In genomic region chr9:89623006-89623760, GRCm38 (mm10) we compare ENCODE assay signal across 8 mouse cellular contexts. TPM values are rescaled to one million over a fixed set of nuclear protein-coding genes. Genes with fewer than 3 reads are reported as not detected.
DNase-seq lines count a peak whose midpoint lies in the region; ATAC-seq and TF ChIP-seq lines count a peak whose summit lies in the region.

Gene Minar1, minus strand, starts transcription at chr9:89623125.

- H3K4me1 ChIP-seq in lung, embryonic 16.5 days (replicated peaks; ENCODE audit: control insufficient read depth, insufficient read depth, low read length), result peaks cover 4% of the 10 kb centered on the region; the same call in 1 of the 2 replicates
- peaks cover 13% of the 10 kb centered on the region; the same call in 1 of the 2 replicates for H3K4me1 ChIP-seq in forebrain, embryonic 14.5 days (ENCODE audit: control insufficient read depth, insufficient read depth, low read length)
- peaks cover 11% of the 10 kb centered on the region for H3K4me1 ChIP-seq in kidney, postnatal 0 days (replicated peaks; ENCODE audit: insufficient read depth, low read length)
- no peaks in the 10 kb centered on the region for H3K4me1 ChIP-seq in stomach, embryonic 14.5 days (ENCODE audit: control insufficient read depth, insufficient read depth, low read length)

- H3K36me3 ChIP-seq in lung, embryonic 16.5 days (ENCODE audit: control insufficient read depth, insufficient read depth, low read length), result no peaks in the 10 kb centered on the region
- H3K36me3 ChIP-seq in forebrain, embryonic 14.5 days (ENCODE audit: control insufficient read depth, insufficient read depth, low read length), result no peaks in the 10 kb centered on the region
- no peaks in the 10 kb centered on the region for H3K36me3 ChIP-seq in kidney, postnatal 0 days (ENCODE audit: insufficient read depth, low read length)
- H3K36me3 ChIP-seq in stomach, embryonic 14.5 days (ENCODE audit: control insufficient read depth, insufficient read depth, low read length), result no peaks in the 10 kb centered on the region

- peak within 1 kb of the TSS; percentile 21; the same call in 1 of the 2 replicates for H3K9ac ChIP-seq in lung, embryonic 16.5 days (ENCODE audit: low read length)
- H3K9ac ChIP-seq in forebrain, embryonic 14.5 days (ENCODE audit: low read length), result peak within 1 kb of the TSS; percentile 63
- no peak within 1 kb of the TSS for H3K9ac ChIP-seq in kidney, postnatal 0 days (ENCODE audit: low read depth, low read length)
- 0 out of 2 replicates have a peak within 1 kb of the TSS, but pooled peaks have one; percentile 7 for H3K9ac ChIP-seq in stomach, embryonic 14.5 days (replicated peaks; ENCODE audit: low read depth, low read length)

- peak within 1 kb of the TSS; percentile 45 for H3K4me3 ChIP-seq in lung, embryonic 16.5 days (ENCODE audit: low read length)
- H3K4me3 ChIP-seq in forebrain, embryonic 14.5 days (ENCODE audit: low read depth, low read length), result peak within 1 kb of the TSS; percentile 49
- peak within 1 kb of the TSS; percentile 31 for H3K4me3 ChIP-seq in kidney, postnatal 0 days (replicated peaks; ENCODE audit: low read depth, low read length)
- H3K4me3 ChIP-seq in stomach, embryonic 14.5 days (ENCODE audit: low read depth, low read length), result peak within 1 kb of the TSS; percentile 37

- no peaks in the 10 kb centered on the region for H3K9me3 ChIP-seq in lung, embryonic 16.5 days (ENCODE audit: control insufficient read depth, low read length)
- H3K9me3 ChIP-seq in forebrain, embryonic 14.5 days (replicated peaks; ENCODE audit: control insufficient read depth, low read length), result no peaks in the 10 kb centered on the region
- no peaks in the 10 kb centered on the region for H3K9me3 ChIP-seq in kidney, postnatal 0 days (replicated peaks; ENCODE audit: low read length)
- H3K9me3 ChIP-seq in stomach, embryonic 14.5 days (ENCODE audit: control insufficient read depth, low read depth, low read length), result no peaks in the 10 kb centered on the region

- peaks cover 28% of the 10 kb centered on the region for H3K27me3 ChIP-seq in lung, embryonic 16.5 days (ENCODE audit: control insufficient read depth, insufficient read depth, low read depth, low read length)
- H3K27me3 ChIP-seq in forebrain, embryonic 14.5 days (replicated peaks; ENCODE audit: control insufficient read depth, insufficient read depth, low read length), result peaks cover 27% of the 10 kb centered on the region
- peaks cover 11% of the 10 kb centered on the region; the same call in 1 of the 2 replicates for H3K27me3 ChIP-seq in kidney, postnatal 0 days (ENCODE audit: insufficient read depth, low read length)
- H3K27me3 ChIP-seq in stomach, embryonic 14.5 days (ENCODE audit: control insufficient read depth, insufficient read depth, low read length), result peaks cover 13% of the 10 kb centered on the region; the same call in 1 of the 2 replicates

- no peak within 1 kb of the TSS for H3K27ac ChIP-seq in lung, embryonic 16.5 days (ENCODE audit: low read length)
- H3K27ac ChIP-seq in forebrain, embryonic 14.5 days (ENCODE audit: low read depth, low read length), result no peak within 1 kb of the TSS
- no peak within 1 kb of the TSS for H3K27ac ChIP-seq in kidney, postnatal 0 days
- no peak within 1 kb of the TSS for H3K27ac ChIP-seq in stomach, embryonic 14.5 days (ENCODE audit: low read length)

- WGBS in lung, embryonic 16.5 days, result under 1% methylated on average over 27 of the region's 27 CpGs
- WGBS in forebrain, embryonic 14.5 days, result under 1% methylated on average over 27 of the region's 27 CpGs
- WGBS in kidney, postnatal 0 days, result under 1% methylated on average over 27 of the region's 27 CpGs
- under 1% methylated on average over 27 of the region's 27 CpGs for WGBS in stomach, embryonic 14.5 days

- TF ChIP-seq CTCF in kidney, postnatal 0 days (IDR thresholded peaks at IDR 0.05; ENCODE audit: low read depth), result peak; percentile 60

- H3K4me2 ChIP-seq in lung, embryonic 16.5 days (ENCODE audit: low read depth, low read length), result peak within 1 kb of the TSS; percentile 70
- peak within 1 kb of the TSS; percentile 98 for H3K4me2 ChIP-seq in forebrain, embryonic 14.5 days (ENCODE audit: low read length)
- H3K4me2 ChIP-seq in kidney, postnatal 0 days (ENCODE audit: low read length), result peak within 1 kb of the TSS; percentile 70
- H3K4me2 ChIP-seq in stomach, embryonic 14.5 days (replicated peaks; ENCODE audit: low read depth, low read length), result peak within 1 kb of the TSS; percentile 94

- no peak for DNase-seq in lung, postnatal 25 days (ENCODE audit: low spot score)
- DNase-seq in cerebellum, adult 11 months, result peak; percentile 25
- DNase-seq in forebrain, embryonic 14.5 days (ENCODE audit: low spot score), result peak; percentile 57
- peak; percentile 78 for DNase-seq in kidney, postnatal 0 days (ENCODE audit: low spot score)
- no peak for DNase-seq in urinary bladder, postnatal 25 days (ENCODE audit: low spot score)

- peak; percentile 68 for ATAC-seq in lung, embryonic 16.5 days (ENCODE audit: low read depth)
- ATAC-seq in forebrain, embryonic 14.5 days, result peak; percentile 80
- peak; percentile 84 for ATAC-seq in kidney, postnatal 0 days (replicated peaks; ENCODE audit: low FRiP score, low read depth)
- ATAC-seq in megakaryocyte progenitor cell, adult 5-6 weeks (replicated peaks; ENCODE audit: poor library complexity), result peak; percentile 81
- ATAC-seq in stomach, embryonic 14.5 days (ENCODE audit: insufficient number of reproducible peaks, insufficient read depth, low FRiP score, low read depth), result peak; percentile 80

RNA-seq across cellular contexts. Expression of gene Minar1, which starts in this region (rescaled TPM):
- polyA plus RNA-seq in lung, embryonic 16.5 days (2015; fragmentation: Nextera tagmentation; extraction: Ambion mirVana), result 0.08 TPM in 1 of 2 replicates, not detected in the other
- 0.39 and 0.56 TPM in 2 replicates for polyA plus RNA-seq in forebrain, embryonic 14.5 days (2014; fragmentation: Nextera tagmentation; extraction: Ambion mirVana)
- polyA plus RNA-seq in kidney, postnatal 0 days (2015; fragmentation: Nextera tagmentation; extraction: Ambion mirVana), result 0.04 TPM in 1 of 2 replicates, not detected in the other
- total RNA-seq in megakaryocyte progenitor cell, adult 5-6 weeks (2015), result not detected in 2 replicates
- total RNA-seq in megakaryocyte progenitor cell, adult 5-6 weeks (2017), result not detected in 2 replicates
- 0.22 TPM in 2 replicates for polyA plus RNA-seq in stomach, embryonic 14.5 days (2014; fragmentation: Nextera tagmentation; extraction: Ambion mirVana)

Comparison
In these comparisons a context has a peak if more than half of its experiments do, and no peak if none do; other contexts are left out.
1. Peak in ATAC-seq, H3K4me3 ChIP-seq, H3K9ac ChIP-seq and H3K4me2 ChIP-seq in lung, embryonic 16.5 days; RNA of the gene not detected or under 1 TPM.
2. Peak in DNase-seq, ATAC-seq, H3K4me3 ChIP-seq, H3K9ac ChIP-seq and H3K4me2 ChIP-seq in forebrain, embryonic 14.5 days; RNA of the gene not detected or under 1 TPM.
3. Peak in DNase-seq, ATAC-seq, H3K4me3 ChIP-seq and H3K4me2 ChIP-seq in kidney, postnatal 0 days; RNA of the gene not detected or under 1 TPM.
4. Peak in ATAC-seq in megakaryocyte progenitor cell, adult 5-6 weeks; RNA of the gene not detected or under 1 TPM.
5. Peak in ATAC-seq, H3K4me3 ChIP-seq, H3K9ac ChIP-seq and H3K4me2 ChIP-seq in stomach, embryonic 14.5 days; RNA of the gene not detected or under 1 TPM.